Mouse (Mus musculus): ENCODE results near the gene Pole3. TPM values are rescaled to one million over a fixed set of nuclear protein-coding genes. Genes with fewer than 3 reads are reported as not detected.

Gene Pole3
- total RNA-seq (2021) = 49.0 and 52.2 TPM in 2 replicates
- long read RNA-seq, transcript Pole3-201 (4 exons, 1,805 nt) = major isoform, 39 of 41 reads
- long read RNA-seq, partial matches to known transcripts = 2 of 41 reads
- long read RNA-seq, other reads (novel, unspliced or antisense) = 0 of 41 reads

DNA sequence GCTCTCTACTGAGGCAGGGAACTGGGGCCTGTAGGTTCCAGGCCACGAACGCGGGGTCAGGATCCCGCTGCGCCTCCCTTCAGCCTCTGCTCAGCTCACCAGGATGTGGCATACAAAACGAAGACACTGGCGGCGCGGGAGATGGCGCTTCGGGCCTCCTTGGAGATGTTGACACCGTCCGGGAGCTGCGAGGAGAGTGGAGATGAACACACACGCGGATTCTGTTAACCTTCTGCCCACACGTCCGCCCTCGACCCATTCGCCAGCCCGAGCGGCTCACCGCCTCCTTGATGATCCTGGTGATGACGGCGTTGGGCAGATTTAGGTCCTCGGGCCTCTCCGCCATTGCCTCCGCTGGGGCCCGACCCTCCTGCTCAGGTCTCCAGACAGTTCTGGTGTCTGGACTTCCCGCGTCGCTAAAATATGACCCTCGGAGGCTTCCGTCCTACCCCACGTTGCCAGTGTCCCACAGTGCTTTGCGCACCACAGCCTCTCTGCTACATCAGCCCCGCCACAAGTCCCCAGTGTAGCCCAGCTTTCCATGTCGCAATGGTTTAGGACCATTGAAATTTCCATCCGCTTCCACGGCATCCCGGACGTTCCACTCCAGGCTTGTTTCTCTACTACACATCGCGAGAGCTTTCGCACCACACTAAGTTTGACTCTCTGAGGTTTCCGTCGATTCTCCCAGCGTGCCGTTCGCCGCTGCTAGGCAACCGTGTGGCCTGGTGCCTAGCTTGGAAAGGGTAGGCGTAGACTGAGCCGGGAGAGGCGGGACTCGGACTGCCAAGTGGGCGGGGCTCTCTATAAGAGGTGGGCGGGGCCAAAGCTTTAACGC is at the start of gene Pole3, which contains the start of gene 4933430I17Rik:
Gene Pole3, minus strand, starts transcription at position 418 of the 838 bp plus-strand sequence.
Gene 4933430I17Rik, plus strand, starts transcription at position 719 of the 838 bp plus-strand sequence.
- DNase-seq = peak; percentile 96

DNA sequence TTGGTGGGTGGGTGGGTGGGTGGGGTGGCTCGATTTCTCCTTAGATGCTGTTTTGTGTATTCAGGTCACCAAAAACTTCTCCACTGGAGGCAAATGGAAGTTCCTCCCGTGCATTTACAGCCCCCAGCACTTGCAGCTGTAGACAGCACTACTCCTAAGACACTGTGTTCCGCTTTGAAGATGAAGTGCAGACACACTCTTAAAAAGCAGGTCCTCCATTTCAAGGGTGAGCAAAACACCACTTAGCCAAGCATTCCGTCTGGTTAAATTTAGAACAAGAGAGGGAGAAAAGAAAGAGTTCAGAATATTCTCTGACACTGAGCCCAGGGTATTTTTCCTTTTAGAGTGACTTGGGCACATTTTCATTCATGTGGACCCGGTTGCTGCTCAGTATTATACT is 45.2 kb upstream of the Pole3 start:
- no peak for DNase-seq

DNA sequence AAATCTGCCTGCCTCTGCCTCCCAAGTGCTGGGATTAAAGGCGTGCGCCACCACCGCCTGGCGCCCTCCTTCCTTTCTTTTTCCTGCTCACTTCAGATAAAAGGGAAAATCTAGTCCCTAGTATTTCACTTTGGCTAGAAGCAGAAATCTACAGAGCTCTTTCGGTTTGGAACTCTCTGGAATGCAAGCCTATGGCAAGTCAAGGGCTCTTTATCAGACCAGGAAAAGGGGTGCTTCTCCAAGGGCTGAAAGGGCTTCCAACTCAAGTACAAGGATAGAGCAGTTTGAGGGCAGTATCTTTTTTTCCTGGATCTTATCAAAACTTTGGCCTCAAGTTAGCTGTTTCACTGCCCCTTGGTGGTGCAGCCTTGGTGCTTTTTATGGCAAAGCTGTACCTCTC is 44.7 kb upstream of the Pole3 start:
- DNase-seq = no peak

DNA sequence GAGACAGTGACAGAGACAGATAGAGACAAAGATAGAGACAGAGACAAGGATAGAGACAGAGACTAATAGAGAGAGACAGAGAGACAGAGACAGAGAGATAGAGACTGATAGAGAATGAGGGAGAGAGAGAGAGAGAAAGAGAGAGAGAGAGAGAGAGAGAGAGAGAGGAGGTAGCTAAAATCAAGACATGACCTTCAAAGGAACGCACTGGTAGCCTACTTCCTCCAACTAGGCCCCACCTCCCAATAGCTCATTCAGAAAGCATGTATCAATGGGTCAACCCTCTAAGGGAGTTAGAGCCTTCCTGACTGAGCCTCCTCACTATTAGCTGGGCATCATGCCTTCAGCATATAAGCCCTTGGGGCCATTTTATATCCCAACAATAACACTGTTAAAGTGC is 43.5 kb upstream of the Pole3 start:
- DNase-seq = no peak

DNA sequence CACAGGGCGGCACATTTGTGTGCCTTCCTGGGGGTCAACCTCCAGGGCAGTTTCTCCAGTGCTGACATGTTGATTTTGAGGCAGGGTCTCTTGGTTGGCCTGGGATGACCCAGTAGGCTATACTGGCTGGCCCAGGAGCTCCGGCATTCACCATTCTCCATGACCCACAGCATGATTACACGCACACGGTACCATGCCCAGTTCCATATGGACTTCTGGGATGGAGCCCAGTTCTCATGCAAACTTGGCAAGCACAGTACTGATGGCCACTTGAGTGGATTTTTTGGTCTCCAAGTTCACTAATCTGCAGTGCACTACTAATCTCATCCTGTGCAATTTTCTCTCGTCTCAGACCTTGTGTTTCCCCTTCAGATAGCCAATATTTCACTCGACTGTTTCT is 42.8 kb upstream of the Pole3 start:
- DNase-seq = no peak

DNA sequence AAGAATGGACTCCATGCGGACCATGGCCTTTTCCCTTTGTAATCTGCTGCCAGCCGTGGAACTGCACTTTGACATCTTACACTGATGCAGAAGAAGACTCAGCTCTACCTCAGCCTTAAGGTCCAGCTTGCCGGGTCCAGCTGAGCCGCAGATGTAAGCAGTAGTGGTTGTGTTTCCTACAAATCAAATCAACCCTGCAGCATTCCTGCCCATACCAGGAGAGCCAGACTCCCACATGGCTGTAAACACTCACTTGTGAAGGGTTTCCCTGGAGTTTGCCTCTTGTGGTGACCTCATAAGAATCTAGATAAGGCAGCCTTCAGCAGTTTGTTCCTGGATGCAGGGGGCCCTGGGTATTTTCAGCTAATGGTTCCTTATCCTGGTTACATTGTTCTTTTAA is 41.7 kb upstream of the Pole3 start:
- no peak for DNase-seq

DNA sequence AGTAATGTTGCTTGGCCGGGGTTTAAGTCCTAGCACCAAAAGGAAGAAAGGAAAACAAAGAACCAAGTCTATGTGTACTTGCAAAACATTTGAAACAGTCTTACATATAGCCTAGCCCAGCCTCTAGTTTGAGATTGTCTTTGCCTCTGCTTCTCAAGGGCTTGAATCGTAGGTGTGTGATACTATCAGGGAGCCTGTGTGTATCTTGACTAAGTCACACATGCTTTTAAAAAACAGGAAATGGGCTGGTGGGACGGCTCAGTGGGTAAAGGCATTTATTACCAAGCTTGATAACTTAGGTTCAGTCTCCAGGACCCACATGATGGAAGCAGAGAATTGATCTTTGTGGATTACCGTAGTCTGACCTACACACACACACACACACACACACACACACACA is 37.1 kb upstream of the Pole3 start:
- DNase-seq = no peak

DNA sequence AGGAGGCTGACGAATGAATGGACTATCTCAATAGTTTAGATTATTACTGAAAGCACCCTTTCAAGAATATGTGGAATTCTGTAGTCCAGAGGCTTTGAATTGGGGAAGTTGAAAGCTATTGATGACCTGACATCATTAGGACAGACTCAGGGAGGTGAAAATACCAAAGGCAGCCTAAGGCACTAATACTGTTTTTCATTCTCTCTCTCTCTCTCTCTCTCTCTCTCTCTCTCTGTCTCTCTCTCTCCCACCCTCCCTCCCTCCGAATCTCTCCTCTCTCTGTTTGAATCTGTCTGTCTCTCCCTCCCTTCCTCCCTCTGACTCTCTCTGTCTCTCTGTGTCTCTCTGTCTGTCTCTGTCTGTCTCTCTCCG is 36.7 kb upstream of the Pole3 start:
- DNase-seq = no peak

DNA sequence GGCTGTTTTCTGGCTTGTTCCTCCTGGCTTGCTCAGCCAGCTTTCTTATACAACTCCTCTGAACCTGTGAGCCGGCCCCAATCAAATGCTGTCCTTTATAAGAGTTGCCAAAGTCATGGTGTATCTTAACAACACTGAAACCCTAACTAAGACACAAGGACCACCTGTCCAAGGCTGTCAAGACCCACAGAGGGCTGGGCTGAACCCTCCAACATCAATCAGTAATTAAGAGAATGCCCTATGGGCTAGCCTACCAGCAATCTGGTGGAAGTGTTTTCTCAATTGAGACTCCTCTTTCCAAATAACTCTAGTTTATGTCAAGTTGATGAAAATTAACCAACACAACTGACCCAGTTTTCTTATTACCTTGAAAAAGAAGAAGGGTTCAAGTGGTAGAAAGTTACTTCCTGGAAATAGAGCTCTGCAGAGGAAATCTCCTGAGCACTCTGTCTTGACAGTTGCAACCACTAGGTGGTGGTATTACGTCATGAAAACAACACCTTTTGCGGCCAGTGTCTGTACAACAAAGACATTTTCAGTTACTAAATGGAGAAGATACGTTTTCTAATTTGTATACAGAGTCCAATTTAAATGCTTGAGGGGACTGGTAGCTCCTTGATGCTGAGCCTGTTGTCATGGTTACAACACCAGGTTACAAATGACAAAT is 36.2 kb upstream of the Pole3 start:
- peak; percentile 45 for DNase-seq

DNA sequence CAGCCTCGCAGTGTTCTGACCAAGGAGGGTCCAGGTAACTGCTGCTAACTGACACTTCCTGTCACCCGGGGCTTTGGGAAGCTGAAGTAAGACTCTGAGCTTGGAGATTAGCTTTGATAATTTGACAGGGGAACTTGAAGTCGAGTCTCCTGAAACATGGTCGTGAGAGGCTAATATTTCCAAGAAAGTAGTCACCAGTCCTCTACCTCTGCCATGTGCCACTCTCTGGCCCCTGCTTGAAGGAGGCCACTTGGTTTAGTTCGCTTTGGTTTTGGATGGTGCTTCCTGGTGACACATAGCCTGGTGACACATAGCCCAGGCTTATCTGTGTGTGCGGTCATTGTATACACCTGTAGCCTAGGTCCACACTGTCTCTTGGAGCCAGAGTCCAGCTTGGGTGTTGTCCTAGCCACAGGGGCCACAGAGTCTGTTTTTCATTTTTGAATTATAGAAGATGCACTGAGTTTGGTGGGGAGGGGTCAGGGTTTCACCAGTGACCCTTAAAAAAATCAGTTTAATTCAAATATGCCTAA is 35.0 kb upstream of the Pole3 start, which contains the start of gene Rgs3:
Gene Rgs3, plus strand, starts transcription at position 51 of the 533 bp plus-strand sequence.
- DNase-seq = no peak

DNA sequence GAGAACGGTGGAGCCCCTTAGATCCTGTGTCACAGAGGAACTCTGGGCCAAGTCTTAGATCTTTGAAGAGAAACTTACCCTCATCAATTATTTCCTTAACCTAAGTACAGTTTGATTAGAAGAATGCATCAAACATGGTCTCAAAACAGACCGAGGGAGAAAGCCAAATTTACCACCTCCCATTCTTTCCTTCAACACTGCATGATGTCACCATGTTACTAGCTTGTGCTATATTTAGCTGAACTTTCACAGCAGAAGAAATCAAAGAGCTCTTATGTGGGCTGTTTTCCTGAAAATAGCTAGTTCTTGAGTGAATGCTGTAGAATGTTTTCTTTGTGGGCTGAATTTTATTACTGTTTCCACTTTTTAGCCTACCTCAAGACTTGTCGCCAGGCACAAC is 32.6 kb upstream of the Pole3 start:
- DNase-seq = no peak

DNA sequence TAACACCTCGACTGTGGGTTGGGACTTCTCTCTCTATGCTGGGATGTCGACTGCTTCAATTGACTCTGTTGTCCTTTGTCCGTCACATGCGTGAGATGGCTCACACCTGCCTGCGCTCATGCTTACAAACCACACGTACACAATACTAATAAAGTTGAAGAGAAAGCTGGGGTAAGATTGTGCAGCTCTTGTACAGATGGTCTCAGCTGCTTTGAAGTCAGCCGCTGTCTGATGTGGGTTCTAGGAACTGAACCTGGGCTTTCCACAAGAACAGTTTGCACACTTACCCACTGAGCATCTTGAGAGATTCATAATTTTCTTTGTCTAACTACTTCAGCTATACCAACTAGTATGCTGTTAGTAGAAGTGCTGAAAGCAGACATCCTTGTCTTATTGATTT is 27.1 kb upstream of the Pole3 start:
- DNase-seq = no peak

DNA sequence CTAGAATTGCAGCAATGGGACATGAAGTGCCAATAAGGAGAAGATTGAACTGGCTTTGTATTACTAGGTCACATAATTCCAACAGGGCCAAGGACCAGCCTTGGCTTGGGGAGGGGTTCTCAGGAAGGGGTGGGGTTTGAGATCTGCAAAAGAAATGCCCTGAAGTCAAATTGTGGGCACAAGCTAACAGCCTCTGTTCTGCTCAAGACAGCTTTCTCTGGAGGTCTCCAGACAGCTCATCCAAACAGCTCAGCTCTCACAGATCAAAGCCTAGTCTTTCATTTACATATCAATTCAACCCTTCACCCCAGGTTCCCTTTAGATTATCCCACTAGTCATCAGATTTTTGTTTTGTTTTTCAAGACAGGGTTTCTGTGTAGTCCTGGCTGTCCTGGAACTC is 19.9 kb upstream of the Pole3 start:
- DNase-seq = no peak

DNA sequence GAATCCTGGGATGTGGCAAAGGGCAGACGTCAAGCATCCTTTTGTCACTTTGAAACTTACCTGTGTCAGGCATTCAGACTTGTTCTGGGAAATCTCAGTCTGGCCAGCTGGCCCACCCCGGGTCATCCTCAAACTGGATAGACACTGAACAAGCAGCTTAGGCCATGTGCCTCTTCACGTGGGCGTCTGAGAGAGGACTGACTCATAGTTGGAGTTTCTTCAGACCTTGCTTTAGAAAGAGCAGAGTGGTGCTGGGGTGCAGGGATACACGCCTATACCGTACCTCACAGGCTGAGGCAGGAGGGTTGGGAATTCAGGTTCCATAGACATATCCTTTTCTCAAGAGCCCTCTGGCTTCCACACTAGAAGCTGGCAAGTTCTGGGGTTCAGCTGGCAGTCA is 18.9 kb upstream of the Pole3 start:
- DNase-seq = no peak

DNA sequence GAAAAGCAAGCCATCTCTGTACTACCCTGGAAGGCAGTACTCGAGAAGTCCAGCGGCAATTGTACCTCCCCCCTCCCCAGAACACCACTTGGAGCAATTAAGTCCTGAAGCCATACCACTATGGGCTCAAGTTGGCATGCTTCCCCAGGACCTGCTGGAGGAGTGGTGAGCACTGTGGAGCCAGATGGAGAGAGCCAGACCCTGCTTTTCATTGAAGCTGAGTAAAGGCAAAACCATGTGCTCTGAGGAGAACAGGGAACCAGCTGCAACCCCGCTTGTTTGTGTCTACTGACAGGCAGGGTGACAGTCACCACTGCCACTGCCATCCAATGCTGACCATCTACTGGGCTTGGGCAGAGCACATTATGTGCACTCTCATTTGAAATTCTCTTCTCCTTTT is 16.9 kb upstream of the Pole3 start:
- no peak for DNase-seq

DNA sequence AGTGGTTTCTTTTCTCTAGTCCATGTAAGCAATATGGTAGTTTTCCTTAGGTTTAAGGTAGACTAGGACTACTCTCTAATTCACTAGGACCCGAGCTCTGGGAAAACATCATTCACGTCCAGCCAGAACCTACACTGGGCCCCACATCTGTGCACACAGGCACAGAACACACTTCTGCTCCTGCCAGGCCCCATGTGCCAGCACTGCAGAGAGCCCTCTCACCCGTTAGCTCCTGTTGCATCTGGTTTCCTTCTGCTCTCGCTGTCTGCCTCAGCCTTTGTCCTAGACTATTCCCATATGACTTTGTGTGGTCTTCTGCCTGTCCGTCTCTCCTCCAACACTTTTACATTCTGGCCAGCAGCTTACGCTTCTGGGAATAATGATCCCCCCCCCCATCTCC is 8.9 kb upstream of the Pole3 start:
- DNase-seq = no peak

DNA sequence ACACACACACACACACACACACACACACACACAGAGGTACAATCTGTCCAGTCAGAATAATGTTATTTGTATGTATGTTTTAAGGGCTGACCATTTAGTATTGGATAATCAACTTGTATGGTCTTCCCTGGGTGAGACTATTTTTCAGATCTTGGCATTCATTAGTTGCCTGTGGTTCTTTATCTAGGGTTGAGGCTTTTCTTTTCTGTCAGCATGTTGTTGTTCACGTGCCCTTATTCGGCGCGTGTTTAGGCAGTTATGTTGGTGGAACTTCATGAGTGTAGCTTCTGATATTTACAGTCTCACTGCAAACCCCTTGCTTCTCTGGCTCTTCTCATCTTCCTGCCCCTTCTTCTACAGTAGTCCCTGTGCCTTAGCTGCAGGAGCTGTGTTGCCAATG is 2.8 kb upstream of the Pole3 start:
- no peak for DNase-seq

DNA sequence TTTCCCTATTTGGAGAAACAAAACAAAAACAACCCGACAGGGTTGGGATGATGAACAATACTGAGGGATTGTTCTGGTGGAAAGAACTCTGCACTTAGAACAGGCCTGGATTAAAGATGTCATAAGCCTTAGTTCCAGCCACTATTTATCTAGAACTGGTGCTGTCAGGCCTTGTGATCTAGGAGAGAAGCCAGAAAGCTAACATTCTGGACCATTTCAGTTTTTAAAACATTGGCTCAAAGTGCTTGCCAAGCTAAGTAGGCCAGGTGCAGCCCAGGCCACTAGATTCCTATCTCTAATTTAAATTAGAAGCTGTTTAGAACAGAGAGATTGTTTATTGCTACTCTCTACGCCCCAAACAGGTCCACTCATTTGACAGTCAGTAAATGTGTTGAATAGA is 1.4 kb upstream of the Pole3 start:
- no peak for DNase-seq

DNA sequence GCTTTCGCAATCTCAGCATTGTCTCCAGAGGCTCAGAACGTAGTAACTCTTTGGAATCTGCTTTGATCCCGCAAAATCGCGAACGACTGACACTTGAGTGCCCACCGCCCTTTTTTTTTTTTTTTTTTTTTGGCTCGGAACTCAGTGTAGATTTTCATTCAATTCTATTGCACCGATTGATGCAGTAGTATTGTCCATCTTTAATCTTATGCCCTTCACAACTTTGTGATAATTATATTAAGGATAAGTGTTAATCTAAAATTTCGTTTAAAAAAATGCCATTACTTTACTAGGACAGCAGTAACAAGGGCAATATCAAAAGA is 582 bp upstream of the Pole3 start:
- DNase-seq = no peak

DNA sequence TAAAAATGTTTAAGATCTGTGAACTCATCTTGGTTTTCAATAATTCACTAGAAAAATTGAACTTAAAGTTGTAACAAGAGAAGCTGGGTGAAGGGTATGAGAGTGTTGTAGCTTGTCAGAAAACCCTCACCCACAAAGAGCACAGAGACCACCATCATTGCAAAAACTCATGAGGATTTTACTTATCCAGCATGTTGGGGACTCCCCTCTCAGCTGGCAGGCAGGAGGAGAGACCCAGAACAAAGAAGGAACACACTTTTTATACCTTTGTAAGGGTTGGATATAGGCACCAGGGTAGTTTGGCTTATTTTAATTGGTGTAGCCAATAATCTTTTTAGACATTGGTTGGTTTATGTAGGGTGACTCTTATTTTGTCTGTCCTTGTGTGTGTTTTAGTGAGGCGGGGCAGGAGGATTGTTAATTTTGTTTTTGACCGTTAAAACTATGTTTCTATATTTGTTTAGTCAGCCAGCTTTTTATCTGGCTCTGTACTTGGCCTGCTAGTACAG is 3.9 kb downstream of the Pole3 start:
- DNase-seq = no peak

DNA sequence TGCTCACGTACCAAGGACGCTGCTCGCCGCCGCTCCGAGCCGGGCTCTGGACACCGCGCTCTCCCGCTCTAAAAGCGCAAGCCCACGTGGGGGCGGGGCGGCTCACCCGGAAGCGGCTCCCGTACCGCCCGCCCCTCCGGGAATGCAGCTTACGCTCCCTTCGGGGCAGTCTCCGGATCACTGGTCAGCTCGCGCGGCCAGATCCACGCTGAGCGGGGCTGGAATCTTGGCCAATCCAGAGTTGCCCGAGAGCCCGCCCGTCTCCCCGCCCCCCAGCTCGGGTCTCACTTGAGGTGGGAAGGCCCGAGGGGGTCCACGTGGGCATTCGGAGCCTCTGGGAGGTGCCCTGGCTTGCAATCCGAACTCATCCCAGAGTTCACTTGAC is 5.0 kb downstream of the Pole3 start, which contains the start of gene Alad:
Gene Alad, minus strand, starts transcription at position 70 of the 385 bp plus-strand sequence.
- peak; percentile 94 for DNase-seq

DNA sequence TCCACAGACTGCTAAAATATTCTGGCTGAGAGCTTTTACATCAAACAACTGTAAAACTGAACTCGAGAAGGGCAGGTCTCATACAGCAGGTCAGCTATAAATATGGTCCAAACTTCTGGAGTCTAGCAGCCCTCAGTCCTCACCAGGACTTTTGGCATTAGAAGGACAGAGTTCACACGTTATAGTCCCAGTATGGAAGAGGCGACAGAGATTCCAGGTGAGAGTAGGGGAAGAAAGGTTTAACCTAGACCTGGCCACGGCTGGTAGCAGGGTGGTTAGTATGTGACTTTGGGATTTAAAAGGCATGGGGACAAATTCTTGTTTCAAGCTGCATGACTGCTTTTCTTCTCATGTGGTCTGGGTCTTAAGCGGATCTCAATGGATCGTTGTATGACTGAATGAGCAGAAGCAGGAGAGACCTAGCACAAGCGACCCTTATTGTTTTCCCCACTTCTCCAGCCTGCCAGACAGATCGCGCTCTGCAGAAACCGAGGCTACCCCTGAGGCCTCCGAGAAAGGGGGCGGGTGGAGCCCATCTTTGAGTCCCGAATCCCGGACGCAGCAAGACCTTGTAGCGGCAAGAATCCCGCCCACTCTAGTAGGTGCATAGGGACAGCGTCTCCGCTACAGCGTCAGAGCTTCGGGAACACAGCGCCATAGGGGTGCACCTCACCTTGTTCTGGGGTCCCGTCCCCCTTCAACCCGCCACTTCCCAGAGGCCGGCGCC is 5.6 kb downstream of the Pole3 start:
- DNase-seq = no peak
